Mouse (Mus musculus) ES-Bruce4 (cell line): ENCODE measurements around the gene BC017158. TPM values are rescaled to one million over a fixed set of nuclear protein-coding genes. Genes with fewer than 3 reads are reported as not detected.
A peak's percentile ranks its signal among the peaks of the same experiment; 100 is the strongest.

Experiments
- H3K27ac ChIP-seq: 2 replicates; pipeline ENCODE4 v1.5.1; 2012; ENCODE audit warnings: low read length, inconsistent platforms; ENCODE audit not compliant: insufficient read depth
- H3K27me3 ChIP-seq: 2 replicates; pipeline ENCODE4 v1.6.1; 2012; ENCODE audit warnings: mild to moderate bottlenecking, low read length, inconsistent platforms; ENCODE audit not compliant: control insufficient read depth, poor library complexity, insufficient read depth, severe bottlenecking
- H3K36me3 ChIP-seq: 2 replicates; pipeline ENCODE4 v1.6.1; 2012; ENCODE audit warnings: inconsistent platforms, mild to moderate bottlenecking, low read length, moderate library complexity; ENCODE audit not compliant: control insufficient read depth, poor library complexity, insufficient read depth, severe bottlenecking
- H3K4me1 ChIP-seq: one replicate; pipeline ENCODE4 v1.8.1; 2011; ENCODE audit warnings: low read length; ENCODE audit not compliant: control insufficient read depth, insufficient read depth
- H3K4me3 ChIP-seq: 2 replicates; pipeline ENCODE4 v1.5.1; 2011; ENCODE audit warnings: low read depth, mild to moderate bottlenecking, low read length
- H3K9ac ChIP-seq: 2 replicates; pipeline ENCODE4 v1.6.1; 2012; ENCODE audit warnings: low read depth, mild to moderate bottlenecking, inconsistent platforms; ENCODE audit not compliant: poor library complexity, severe bottlenecking
- H3K9me3 ChIP-seq: replicated peaks from 2 replicates; pipeline ENCODE4 v1.6.1; 2012; ENCODE audit warnings: mild to moderate bottlenecking, low read length, inconsistent platforms; ENCODE audit not compliant: control insufficient read depth, poor library complexity, insufficient read depth, severe bottlenecking
- CTCF ChIP-seq: IDR thresholded peaks from one replicate; pipeline ENCODE4 v1.8.1; 2011; ENCODE audit warnings: low read depth, low read length
- EP300 ChIP-seq: IDR thresholded peaks from 2 replicates; pipeline ENCODE4 v1.6.1; 2011; ENCODE audit warnings: low read depth, low read length; ENCODE audit not compliant: insufficient read depth
- POLR2A ChIP-seq: IDR thresholded peaks from one replicate; pipeline ENCODE4 v1.8.1; 2011; ENCODE audit warnings: low read length; ENCODE audit not compliant: insufficient read depth
- polyA plus RNA-seq: library from polyadenylated mRNA; stranded (reverse); fragments of >200 nt; gene quantifications from 2 replicates; pipeline ENCODE4 v1.2.4, GENCODE M21; 2011; ENCODE audit warnings: low read depth; ENCODE audit not compliant: missing spikeins, insufficient read depth, insufficient read length

Gene BC017158
- polyA plus RNA-seq, 1 experiment, result 7.5 TPM

GRCm38 (mm10) chr7:128244410-128245025 is 53.5 kb downstream of the BC017158 start:
- no peak overlapping the region for H3K27ac ChIP-seq
- no peaks in the 10 kb centered on the region for H3K9me3 ChIP-seq
- no peaks in the 10 kb centered on the region for H3K36me3 ChIP-seq

DNA sequence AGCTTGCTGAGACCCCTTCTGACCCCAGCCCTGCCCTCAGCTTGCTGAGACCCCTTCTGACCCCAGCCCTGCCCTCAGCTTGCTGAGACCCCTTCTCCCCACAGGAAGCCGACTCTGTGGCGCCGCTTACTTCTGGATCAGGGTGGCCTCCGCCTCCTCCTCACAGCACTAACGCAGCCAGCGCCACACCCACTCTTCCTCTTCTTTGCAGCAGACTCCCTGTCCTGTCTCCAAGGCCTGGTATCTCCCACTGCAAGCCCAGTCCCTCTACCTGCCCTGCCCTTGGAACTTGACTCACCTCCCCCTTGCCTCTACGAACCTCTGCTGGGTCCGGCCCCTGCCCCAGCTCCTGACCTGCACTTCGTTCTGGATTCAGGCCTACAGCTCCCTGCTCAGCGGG is 54.0 kb downstream of the BC017158 start:
- H3K27me3 ChIP-seq, result no peaks in the 10 kb centered on the region
- no peak overlapping the region for H3K27ac ChIP-seq
- no peaks in the 10 kb centered on the region for H3K36me3 ChIP-seq
- no peak overlapping the region for H3K4me3 ChIP-seq
- no peaks in the 10 kb centered on the region for H3K4me1 ChIP-seq
- TF ChIP-seq POLR2A (no peak), CTCF (no peak)
- H3K9ac ChIP-seq, result no peak overlapping the region
- no peaks in the 10 kb centered on the region for H3K9me3 ChIP-seq

More at GRCm38 (mm10) chr7:128244410-128245025, 53.5 kb downstream of the BC017158 start:
- H3K9ac ChIP-seq, result no peak overlapping the region
- H3K27me3 ChIP-seq, result no peaks in the 10 kb centered on the region
- TF ChIP-seq CTCF (no peak), POLR2A (no peak), EP300 (no peak)
- H3K4me3 ChIP-seq, result no peak overlapping the region
- H3K4me1 ChIP-seq, result no peaks in the 10 kb centered on the region

- Histone ChIP-seq H3K27ac (no peak overlapping the region), H3K27me3 (no peaks in the 10 kb centered on the region), H3K9me3 (no peaks in the 10 kb centered on the region), H3K4me3 (no peak overlapping the region), H3K4me1 (no peaks in the 10 kb centered on the region), H3K36me3 (no peaks in the 10 kb centered on the region), H3K9ac (no peak overlapping the region)
- TF ChIP-seq EP300 (no peak), CTCF (no peak), POLR2A (no peak)
Observed at GRCm38 (mm10) chr7:128242331-128242730, 55.6 kb downstream of the BC017158 start.

GRCm38 (mm10) chr7:128240131-128240784 is 57.7 kb downstream of the BC017158 start:
- no peak for TF ChIP-seq CTCF
- TF ChIP-seq POLR2A, result no peak
- TF ChIP-seq EP300, result no peak
- Histone ChIP-seq H3K9ac (no peak overlapping the region), H3K4me3 (no peak overlapping the region), H3K27me3 (no peaks in the 10 kb centered on the region), H3K4me1 (peaks cover 5% of the 10 kb centered on the region), H3K9me3 (no peaks in the 10 kb centered on the region), H3K27ac (no peak overlapping the region), H3K36me3 (no peaks in the 10 kb centered on the region)

- TF ChIP-seq CTCF (peak; percentile 4), EP300 (no peak)
- Histone ChIP-seq H3K27ac (peak overlapping the region; percentile 78; the same call in 1 of the 2 replicates), H3K4me1 (peaks cover 5% of the 10 kb centered on the region), H3K9ac (peak overlapping the region; percentile 54), H3K4me3 (no peak overlapping the region), H3K36me3 (no peaks in the 10 kb centered on the region), H3K27me3 (no peaks in the 10 kb centered on the region), H3K9me3 (no peaks in the 10 kb centered on the region)
Observed at GRCm38 (mm10) chr7:128238991-128239390, 59.0 kb downstream of the BC017158 start.

DNA sequence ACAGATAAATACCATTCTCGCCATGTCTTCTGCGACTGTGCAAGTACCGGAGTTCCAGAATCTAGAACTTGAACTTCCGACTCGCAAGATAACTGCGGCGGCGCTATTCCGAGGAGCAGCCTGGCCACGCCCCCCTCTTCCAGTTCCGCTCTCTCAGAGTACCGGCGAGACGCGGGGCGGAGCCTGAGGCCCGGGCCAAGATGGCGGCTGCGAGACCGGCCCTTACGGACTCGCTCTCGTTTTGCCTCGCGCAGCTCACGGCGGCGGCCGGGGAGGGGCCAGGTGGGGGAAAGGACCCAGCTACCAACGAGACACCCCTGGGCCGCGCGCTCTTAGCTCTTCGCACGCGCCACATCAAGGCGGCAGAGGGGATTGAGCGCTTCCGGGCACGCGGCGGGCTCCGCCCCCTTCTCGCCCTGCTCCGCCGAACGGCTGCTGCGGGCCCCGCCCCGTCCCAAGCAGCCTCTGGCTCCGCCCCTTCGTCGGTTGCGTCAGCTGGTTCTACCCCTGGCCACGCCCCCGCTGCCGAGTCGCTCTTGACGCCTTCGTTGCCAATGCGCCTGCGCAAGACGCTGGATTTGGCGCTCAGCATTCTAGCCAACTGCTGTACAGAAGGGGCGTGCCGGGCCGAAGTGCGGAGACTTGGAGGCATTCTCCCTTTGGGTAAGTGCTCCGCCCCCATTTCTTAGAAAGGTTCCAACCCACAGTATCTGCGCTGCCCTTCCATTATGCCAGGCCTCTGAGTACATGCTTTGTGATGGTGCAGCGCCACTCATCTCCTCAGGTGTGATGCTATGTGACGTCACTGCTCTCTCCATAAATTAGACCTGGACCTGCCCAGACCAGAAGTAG is 59.8 kb downstream of the BC017158 start, which contains the start of gene 9130023H24Rik:
TSS of gene 9130023H24Rik (minus strand) at position 105 of the 852 bp plus-strand sequence.
- Histone ChIP-seq H3K4me3 (peak within 1 kb of the TSS; percentile 83), H3K9me3 (no peaks in the 10 kb centered on the region), H3K36me3 (no peaks in the 10 kb centered on the region), H3K4me1 (peaks cover 5% of the 10 kb centered on the region), H3K27ac (peak within 1 kb of the TSS; percentile 78), H3K9ac (peak within 1 kb of the TSS; percentile 83), H3K27me3 (no peaks in the 10 kb centered on the region)
- TF ChIP-seq CTCF (no peak), EP300 (0 out of 2 replicates have a peak, but pooled peaks have one; percentile 17), POLR2A (peak; percentile 63)
